Mouse (Mus musculus): Measurements from ENCODE around the gene Batf. TPM values are rescaled to one million over a fixed set of nuclear protein-coding genes. Genes with fewer than 3 reads are reported as not detected.
A peak's percentile ranks its signal among the peaks of the same experiment; 100 is the strongest.
"Not testable (repeated sequence)": the region's sequence is repeated elsewhere in the genome, so short reads cannot be mapped to it uniquely, and the experiment has no call there.

Gene Batf
- polyA plus RNA-seq, 1 experiment = 10.9 TPM

GRCm38 (mm10) chr12:85647955-85648354 is 38.5 kb upstream of the Batf start:
- TF ChIP-seq POLR2A (IDR thresholded peaks at IDR 0.05; ENCODE audit: borderline replicate concordance, low read depth, low read length) = no peak
- TF ChIP-seq CTCF (IDR thresholded peaks at IDR 0.05; ENCODE audit: low read depth, low read length) = no peak
- H3K4me1 ChIP-seq (ENCODE audit: control insufficient read depth, insufficient read depth, low read length) = peaks cover 27% of the 10 kb centered on the region
- peak overlapping the region; percentile 21 for H3K27ac ChIP-seq (ENCODE audit: insufficient read depth, low read depth, low read length)
- H3K4me3 ChIP-seq (ENCODE audit: insufficient read depth, low read length) = no peak overlapping the region

DNA sequence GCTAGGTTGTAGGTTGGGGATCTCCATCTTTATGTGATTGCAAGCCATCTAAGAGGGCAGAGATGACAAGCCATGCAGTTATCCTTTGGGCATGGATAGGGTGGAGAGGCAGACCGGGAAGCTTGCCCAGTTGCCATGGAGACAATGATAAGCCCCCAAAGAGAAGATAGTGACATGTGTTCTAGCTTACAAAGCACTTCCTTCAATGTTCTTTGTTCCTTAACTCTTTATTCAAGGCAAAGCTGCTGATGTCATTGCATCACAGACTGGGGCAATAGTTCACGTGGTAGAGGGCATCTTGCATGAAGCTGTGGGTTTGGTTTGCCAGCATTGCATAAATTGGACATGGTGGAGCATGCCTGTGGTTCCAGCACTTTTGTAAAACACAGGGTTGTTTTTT is 27.1 kb upstream of the Batf start:
- Histone ChIP-seq H3K27ac (ENCODE audit: insufficient read depth, low read depth, low read length) (peak overlapping the region; percentile 66), H3K4me3 (ENCODE audit: insufficient read depth, low read length) (no peak overlapping the region), H3K4me1 (ENCODE audit: control insufficient read depth, insufficient read depth, low read length) (peaks cover 21% of the 10 kb centered on the region)
- TF ChIP-seq CTCF (IDR thresholded peaks at IDR 0.05; ENCODE audit: low read depth, low read length) (no peak), POLR2A (IDR thresholded peaks at IDR 0.05; ENCODE audit: borderline replicate concordance, low read depth, low read length) (no peak)

DNA sequence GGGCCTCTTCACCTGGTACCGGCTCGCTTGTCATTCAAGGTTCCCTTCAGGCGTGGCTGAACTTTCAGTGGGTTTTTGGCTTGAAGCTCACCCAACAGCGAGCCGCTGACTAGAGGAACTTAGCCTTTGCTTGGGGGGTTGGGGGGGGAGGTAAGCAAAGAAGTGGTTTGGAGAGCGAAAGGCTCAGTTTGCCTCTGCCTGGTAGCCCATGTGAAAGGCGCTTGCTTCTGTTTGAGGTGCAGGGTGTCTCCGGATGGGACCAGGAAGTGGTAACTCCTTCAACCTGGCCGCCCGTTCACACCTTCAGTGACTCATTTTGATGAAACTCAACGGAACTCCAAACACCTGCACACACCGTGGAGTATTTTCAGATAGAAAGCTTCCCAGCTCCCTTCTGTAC is 25.6 kb upstream of the Batf start:
- peaks cover 24% of the 10 kb centered on the region for H3K4me1 ChIP-seq (ENCODE audit: control insufficient read depth, insufficient read depth, low read length)
- H3K4me3 ChIP-seq (ENCODE audit: insufficient read depth, low read length) = no peak overlapping the region
- TF ChIP-seq CTCF (IDR thresholded peaks at IDR 0.05; ENCODE audit: low read depth, low read length) (no peak), POLR2A (IDR thresholded peaks at IDR 0.05; ENCODE audit: borderline replicate concordance, low read depth, low read length) (no peak)
- no peak overlapping the region for H3K27ac ChIP-seq (ENCODE audit: insufficient read depth, low read depth, low read length)

- H3K4me1 ChIP-seq (ENCODE audit: control insufficient read depth, insufficient read depth, low read length) = peaks cover 38% of the 10 kb centered on the region
- H3K4me3 ChIP-seq (ENCODE audit: insufficient read depth, low read length) = not testable (repeated sequence)
Observed at GRCm38 (mm10) chr12:85662232-85662631, 24.2 kb upstream of the Batf start.

GRCm38 (mm10) chr12:85662896-85663295 is 23.6 kb upstream of the Batf start:
- Histone ChIP-seq H3K4me1 (ENCODE audit: control insufficient read depth, insufficient read depth, low read length) (peaks cover 38% of the 10 kb centered on the region), H3K4me3 (ENCODE audit: insufficient read depth, low read length) (no peak overlapping the region), H3K27ac (ENCODE audit: insufficient read depth, low read depth, low read length) (no peak overlapping the region)
- TF ChIP-seq CTCF (IDR thresholded peaks at IDR 0.05; ENCODE audit: low read depth, low read length) = peak; percentile 63
- no peak for TF ChIP-seq POLR2A (IDR thresholded peaks at IDR 0.05; ENCODE audit: borderline replicate concordance, low read depth, low read length)

More at GRCm38 (mm10) chr12:85662232-85662631, 24.2 kb upstream of the Batf start:
- H3K27ac ChIP-seq (ENCODE audit: insufficient read depth, low read depth, low read length) = not testable (repeated sequence)

GRCm38 (mm10) chr12:85666112-85666511 is 20.4 kb upstream of the Batf start:
- Histone ChIP-seq H3K4me3 (ENCODE audit: insufficient read depth, low read length) (no peak overlapping the region), H3K4me1 (ENCODE audit: control insufficient read depth, insufficient read depth, low read length) (peaks cover 24% of the 10 kb centered on the region), H3K27ac (ENCODE audit: insufficient read depth, low read depth, low read length) (no peak overlapping the region)
- TF ChIP-seq POLR2A (IDR thresholded peaks at IDR 0.05; ENCODE audit: borderline replicate concordance, low read depth, low read length) (no peak), CTCF (IDR thresholded peaks at IDR 0.05; ENCODE audit: low read depth, low read length) (no peak)

DNA sequence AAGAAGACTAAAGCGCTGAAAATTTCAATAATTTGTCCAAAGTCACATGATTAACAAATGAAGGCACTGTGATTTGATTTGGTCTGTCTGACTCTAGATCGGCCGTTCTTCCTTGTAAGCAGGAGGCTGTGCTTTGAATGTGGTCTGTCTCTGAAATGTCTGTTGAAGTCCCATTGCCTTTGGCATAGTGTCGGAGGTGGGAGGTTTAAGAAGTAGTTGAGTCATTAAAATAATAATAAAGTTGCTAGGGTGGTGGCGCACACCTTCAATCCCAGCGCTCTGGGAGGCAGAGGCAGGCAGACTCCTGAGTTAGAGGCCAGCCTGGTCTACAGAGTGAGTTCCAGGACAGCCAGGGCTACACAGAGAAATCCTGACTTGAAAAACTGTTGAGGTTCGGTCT is 19.4 kb upstream of the Batf start:
- H3K4me3 ChIP-seq (ENCODE audit: insufficient read depth, low read length) = no peak overlapping the region
- no peak for TF ChIP-seq CTCF (IDR thresholded peaks at IDR 0.05; ENCODE audit: low read depth, low read length)
- TF ChIP-seq POLR2A (IDR thresholded peaks at IDR 0.05; ENCODE audit: borderline replicate concordance, low read depth, low read length) = no peak
- no peak overlapping the region for H3K27ac ChIP-seq (ENCODE audit: insufficient read depth, low read depth, low read length)
- peaks cover 24% of the 10 kb centered on the region for H3K4me1 ChIP-seq (ENCODE audit: control insufficient read depth, insufficient read depth, low read length)

GRCm38 (mm10) chr12:85668696-85669095 is 17.8 kb upstream of the Batf start:
- Histone ChIP-seq H3K4me1 (ENCODE audit: control insufficient read depth, insufficient read depth, low read length) (peaks cover 34% of the 10 kb centered on the region), H3K4me3 (ENCODE audit: insufficient read depth, low read length) (no peak overlapping the region), H3K27ac (ENCODE audit: insufficient read depth, low read depth, low read length) (no peak overlapping the region)
- TF ChIP-seq CTCF (IDR thresholded peaks at IDR 0.05; ENCODE audit: low read depth, low read length) (no peak), POLR2A (IDR thresholded peaks at IDR 0.05; ENCODE audit: borderline replicate concordance, low read depth, low read length) (no peak)

GRCm38 (mm10) chr12:85670080-85670479 is 16.4 kb upstream of the Batf start:
- no peak overlapping the region for H3K4me3 ChIP-seq (ENCODE audit: insufficient read depth, low read length)
- H3K27ac ChIP-seq (ENCODE audit: insufficient read depth, low read depth, low read length) = peak overlapping the region; percentile 41
- peaks cover 37% of the 10 kb centered on the region for H3K4me1 ChIP-seq (ENCODE audit: control insufficient read depth, insufficient read depth, low read length)
- TF ChIP-seq POLR2A (IDR thresholded peaks at IDR 0.05; ENCODE audit: borderline replicate concordance, low read depth, low read length) = no peak
- no peak for TF ChIP-seq CTCF (IDR thresholded peaks at IDR 0.05; ENCODE audit: low read depth, low read length)

- TF ChIP-seq POLR2A (IDR thresholded peaks at IDR 0.05; ENCODE audit: borderline replicate concordance, low read depth, low read length) = no peak
- TF ChIP-seq CTCF (IDR thresholded peaks at IDR 0.05; ENCODE audit: low read depth, low read length) = no peak
- no peak overlapping the region for H3K27ac ChIP-seq (ENCODE audit: insufficient read depth, low read depth, low read length)
Observed at GRCm38 (mm10) chr12:85673914-85674313, 12.6 kb upstream of the Batf start.

DNA sequence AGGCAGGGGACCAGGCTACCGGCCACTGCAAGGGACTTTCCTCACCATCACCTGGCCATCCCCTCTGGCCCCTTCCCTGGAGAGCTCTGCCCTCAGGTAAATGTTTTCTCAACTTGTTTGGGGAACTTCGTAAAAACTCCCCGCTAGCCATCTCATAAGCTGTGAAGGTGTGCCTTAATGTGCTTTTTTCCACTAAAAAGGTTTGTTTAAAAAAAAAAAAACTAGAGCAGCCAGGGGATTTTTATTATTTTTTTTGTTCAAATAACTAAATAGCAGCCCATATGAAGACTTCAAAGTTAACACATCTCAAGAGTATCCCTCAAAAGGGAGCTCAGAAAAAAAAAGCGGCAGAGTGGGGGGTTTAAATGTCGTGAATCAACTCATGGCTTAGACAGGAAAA is 7.4 kb upstream of the Batf start:
- Histone ChIP-seq H3K4me3 (ENCODE audit: insufficient read depth, low read length) (no peak overlapping the region), H3K4me1 (ENCODE audit: control insufficient read depth, insufficient read depth, low read length) (no peaks in the 10 kb centered on the region), H3K27ac (ENCODE audit: insufficient read depth, low read depth, low read length) (no peak overlapping the region)
- TF ChIP-seq POLR2A (IDR thresholded peaks at IDR 0.05; ENCODE audit: borderline replicate concordance, low read depth, low read length) = no peak
- TF ChIP-seq CTCF (IDR thresholded peaks at IDR 0.05; ENCODE audit: low read depth, low read length) = no peak

More at GRCm38 (mm10) chr12:85673914-85674313, 12.6 kb upstream of the Batf start:
- H3K4me1 ChIP-seq (ENCODE audit: control insufficient read depth, insufficient read depth, low read length) = peaks cover 20% of the 10 kb centered on the region
- H3K4me3 ChIP-seq (ENCODE audit: insufficient read depth, low read length) = no peak overlapping the region

Measured in bone marrow macrophage, adult 2 months (primary cell).